Mouse (Mus musculus): ENCODE data around the gene Plp1. TPM values are rescaled to one million over a fixed set of nuclear protein-coding genes. Genes with fewer than 3 reads are reported as not detected.

The Plp1 gene
- polyA plus RNA-seq, 1 experiment from 2014 or later: 1.6 TPM

GRCm38 (mm10) chrX:136819752-136820151 lies 2.7 kb upstream of the Plp1 start:
- ATAC-seq (replicated peaks; ENCODE audit: low FRiP score, low read depth) (no peak), DNase-seq (ENCODE audit: low spot score) (no peak)
- Histone ChIP-seq H3K4me2 (ENCODE audit: low read length) (no peak overlapping the region), H3K27me3 (ENCODE audit: insufficient read depth, low read length) (no peaks in the 10 kb centered on the region), H3K4me3 (replicated peaks; ENCODE audit: low read depth, low read length) (no peak overlapping the region), H3K36me3 (ENCODE audit: insufficient read depth, low read length) (no peaks in the 10 kb centered on the region), H3K9ac (ENCODE audit: low read depth, low read length) (no peak overlapping the region), H3K4me1 (replicated peaks; ENCODE audit: insufficient read depth, low read length) (no peaks in the 10 kb centered on the region), H3K27ac (no peak overlapping the region), H3K9me3 (replicated peaks; ENCODE audit: low read length) (no peaks in the 10 kb centered on the region)
- TF ChIP-seq CTCF (IDR thresholded peaks at IDR 0.05; ENCODE audit: low read depth): no peak
- WGBS: 83% methylated on average over 6 of the region's 6 CpGs

- Histone ChIP-seq H3K9ac (ENCODE audit: low read depth, low read length) (no peak overlapping the region), H3K4me2 (ENCODE audit: low read length) (no peak overlapping the region), H3K27ac (no peak overlapping the region), H3K9me3 (replicated peaks; ENCODE audit: low read length) (no peaks in the 10 kb centered on the region), H3K27me3 (ENCODE audit: insufficient read depth, low read length) (no peaks in the 10 kb centered on the region), H3K36me3 (ENCODE audit: insufficient read depth, low read length) (no peaks in the 10 kb centered on the region), H3K4me3 (replicated peaks; ENCODE audit: low read depth, low read length) (no peak overlapping the region), H3K4me1 (replicated peaks; ENCODE audit: insufficient read depth, low read length) (no peaks in the 10 kb centered on the region)
- DNase-seq (ENCODE audit: low spot score) (peak; percentile 73), ATAC-seq (replicated peaks; ENCODE audit: low FRiP score, low read depth) (0 out of 2 replicates have a peak, but pooled peaks have one; percentile 49)
- 15% methylated on average over 1 of the region's 1 CpGs for WGBS
- peak; percentile 85 for TF ChIP-seq CTCF (IDR thresholded peaks at IDR 0.05; ENCODE audit: low read depth)
Measured at GRCm38 (mm10) chrX:136820250-136820649, 2.2 kb upstream of the Plp1 start.

- Histone ChIP-seq H3K27ac (no peak overlapping the region), H3K27me3 (ENCODE audit: insufficient read depth, low read length) (no peaks in the 10 kb centered on the region), H3K9ac (ENCODE audit: low read depth, low read length) (no peak overlapping the region), H3K4me3 (replicated peaks; ENCODE audit: low read depth, low read length) (no peak overlapping the region), H3K4me2 (ENCODE audit: low read length) (no peak overlapping the region), H3K36me3 (ENCODE audit: insufficient read depth, low read length) (no peaks in the 10 kb centered on the region), H3K4me1 (replicated peaks; ENCODE audit: insufficient read depth, low read length) (no peaks in the 10 kb centered on the region), H3K9me3 (replicated peaks; ENCODE audit: low read length) (no peaks in the 10 kb centered on the region)
- no peak for TF ChIP-seq CTCF (IDR thresholded peaks at IDR 0.05; ENCODE audit: low read depth)
- 73% methylated on average over 4 of the region's 4 CpGs for WGBS
- ATAC-seq (replicated peaks; ENCODE audit: low FRiP score, low read depth) (no peak), DNase-seq (ENCODE audit: low spot score) (no peak)
Measured at GRCm38 (mm10) chrX:136825016-136825415, 2.5 kb downstream of the Plp1 start.

- no peaks in the 10 kb centered on the region for H3K9me3 ChIP-seq (replicated peaks; ENCODE audit: low read length)
- no peak overlapping the region for H3K4me3 ChIP-seq (replicated peaks; ENCODE audit: low read depth, low read length)
- no peak for TF ChIP-seq CTCF (IDR thresholded peaks at IDR 0.05; ENCODE audit: low read depth)
- no peaks in the 10 kb centered on the region for H3K36me3 ChIP-seq (ENCODE audit: insufficient read depth, low read length)
- H3K27me3 ChIP-seq (ENCODE audit: insufficient read depth, low read length): no peaks in the 10 kb centered on the region
- no peak overlapping the region for H3K9ac ChIP-seq (ENCODE audit: low read depth, low read length)
- no peak overlapping the region for H3K27ac ChIP-seq
- no peak overlapping the region for H3K4me2 ChIP-seq (ENCODE audit: low read length)
- ATAC-seq (replicated peaks; ENCODE audit: low FRiP score, low read depth) (no peak), DNase-seq (ENCODE audit: low spot score) (no peak)
- H3K4me1 ChIP-seq (replicated peaks; ENCODE audit: insufficient read depth, low read length): no peaks in the 10 kb centered on the region
Measured at GRCm38 (mm10) chrX:136828610-136829009, 6.1 kb downstream of the Plp1 start.

GRCm38 (mm10) chrX:136850300-136850699 lies 27.8 kb downstream of the Plp1 start:
- 22% methylated on average over 3 of the region's 3 CpGs for WGBS
- Histone ChIP-seq H3K4me3 (replicated peaks; ENCODE audit: low read depth, low read length) (no peak overlapping the region), H3K4me1 (replicated peaks; ENCODE audit: insufficient read depth, low read length) (no peaks in the 10 kb centered on the region), H3K9ac (ENCODE audit: low read depth, low read length) (no peak overlapping the region), H3K27ac (no peak overlapping the region), H3K27me3 (ENCODE audit: insufficient read depth, low read length) (no peaks in the 10 kb centered on the region), H3K9me3 (replicated peaks; ENCODE audit: low read length) (no peaks in the 10 kb centered on the region), H3K36me3 (ENCODE audit: insufficient read depth, low read length) (no peaks in the 10 kb centered on the region), H3K4me2 (ENCODE audit: low read length) (no peak overlapping the region)
- peak; percentile 59 for TF ChIP-seq CTCF (IDR thresholded peaks at IDR 0.05; ENCODE audit: low read depth)
- DNase-seq (ENCODE audit: low spot score) (peak; percentile 17), ATAC-seq (replicated peaks; ENCODE audit: low FRiP score, low read depth) (no peak)

- TF ChIP-seq CTCF (IDR thresholded peaks at IDR 0.05; ENCODE audit: low read depth): no peak
- H3K9ac ChIP-seq (ENCODE audit: low read depth, low read length): 0 out of 2 replicates have a peak within 1 kb of the TSS, but pooled peaks have one; percentile 31
- H3K36me3 ChIP-seq (ENCODE audit: insufficient read depth, low read length): no peaks in the 10 kb centered on the region
- DNase-seq (ENCODE audit: low spot score) (peak; percentile 0), ATAC-seq (replicated peaks; ENCODE audit: low FRiP score, low read depth) (0 out of 2 replicates have a peak, but pooled peaks have one; percentile 7)
- H3K9me3 ChIP-seq (replicated peaks; ENCODE audit: low read length): no peaks in the 10 kb centered on the region
- peak within 1 kb of the TSS; percentile 35 for H3K4me3 ChIP-seq (replicated peaks; ENCODE audit: low read depth, low read length)
- peak within 1 kb of the TSS; percentile 66 for H3K4me2 ChIP-seq (ENCODE audit: low read length)
- H3K27ac ChIP-seq: no peak within 1 kb of the TSS
- no peaks in the 10 kb centered on the region for H3K4me1 ChIP-seq (replicated peaks; ENCODE audit: insufficient read depth, low read length)
- 23% methylated on average over 34 of the region's 36 CpGs for WGBS
- H3K27me3 ChIP-seq (ENCODE audit: insufficient read depth, low read length): no peaks in the 10 kb centered on the region
Measured at GRCm38 (mm10) chrX:136868061-136869040, 45.9 kb downstream of the Plp1 start, which contains the start of gene Rab9b. Gene Rab9b (minus strand): TSS chrX:136868755.

Other genes starting within 250 kb of the Plp1 start
- 6.0 and 7.1 TPM in 2 replicates for gene Tceal3, start 231.8 kb upstream of the Plp1 start, polyA plus RNA-seq (2015; fragmentation: Nextera tagmentation; extraction: Ambion mirVana)
- 13.4 and 17.1 TPM in 2 replicates for gene Tceal1, start 114.7 kb upstream of the Plp1 start, polyA plus RNA-seq (2015; fragmentation: Nextera tagmentation; extraction: Ambion mirVana)
- gene Morf4l2, start 79.0 kb upstream of the Plp1 start, polyA plus RNA-seq (2015; fragmentation: Nextera tagmentation; extraction: Ambion mirVana): 478 and 504 TPM in 2 replicates
- gene Glra4, start 42.5 kb upstream of the Plp1 start, polyA plus RNA-seq (2015; fragmentation: Nextera tagmentation; extraction: Ambion mirVana): not detected in 2 replicates
- 0.04 and 0.06 TPM in 2 replicates for gene Rab9b, start 46.1 kb downstream of the Plp1 start, polyA plus RNA-seq (2015; fragmentation: Nextera tagmentation; extraction: Ambion mirVana)
- not detected in 2 replicates for gene H2bfm, start 104.7 kb downstream of the Plp1 start, polyA plus RNA-seq (2015; fragmentation: Nextera tagmentation; extraction: Ambion mirVana)
- gene Tmsb15b2, start 152.8 kb downstream of the Plp1 start, polyA plus RNA-seq (2015; fragmentation: Nextera tagmentation; extraction: Ambion mirVana): 52.6 and 76.2 TPM in 2 replicates
- gene Tmsb15l, start 154.2 kb downstream of the Plp1 start, polyA plus RNA-seq (2015; fragmentation: Nextera tagmentation; extraction: Ambion mirVana): 5.9 and 7.3 TPM in 2 replicates
- gene Tmsb15b1, start 154.2 kb downstream of the Plp1 start, polyA plus RNA-seq (2015; fragmentation: Nextera tagmentation; extraction: Ambion mirVana): 41.5 and 51.6 TPM in 2 replicates
- gene Zcchc18, start 170.5 kb downstream of the Plp1 start, polyA plus RNA-seq (2015; fragmentation: Nextera tagmentation; extraction: Ambion mirVana): 20.5 and 22.0 TPM in 2 replicates
- 9.5 and 9.9 TPM in 2 replicates for gene Slc25a53, start 215.6 kb downstream of the Plp1 start, polyA plus RNA-seq (2015; fragmentation: Nextera tagmentation; extraction: Ambion mirVana)
- gene Fam199x, start 226.9 kb downstream of the Plp1 start, polyA plus RNA-seq (2015; fragmentation: Nextera tagmentation; extraction: Ambion mirVana): 8.4 and 9.1 TPM in 2 replicates